Mouse (Mus musculus) brain, embryonic 14.5 days (tissue): ENCODE measurements around the gene Elmo1.

Experiments
- CTCF ChIP-seq: fragments of 200-500 bp; IDR thresholded peaks from 2 replicates; pipeline ENCODE4 v1.5.1; 2012; ENCODE audit warnings: inconsistent platforms, mild to moderate bottlenecking, moderate library complexity, borderline replicate concordance; ENCODE audit not compliant: insufficient read depth, insufficient read length; ENCODE audit errors: extremely low read depth
- POLR2A ChIP-seq: fragments of 200-500 bp; IDR thresholded peaks from 2 replicates; pipeline ENCODE4 v1.6.1; 2012; ENCODE audit warnings: mild to moderate bottlenecking, inconsistent platforms, borderline replicate concordance; ENCODE audit not compliant: poor library complexity, insufficient read depth, insufficient read length, severe bottlenecking; ENCODE audit errors: extremely low read depth

DNA sequence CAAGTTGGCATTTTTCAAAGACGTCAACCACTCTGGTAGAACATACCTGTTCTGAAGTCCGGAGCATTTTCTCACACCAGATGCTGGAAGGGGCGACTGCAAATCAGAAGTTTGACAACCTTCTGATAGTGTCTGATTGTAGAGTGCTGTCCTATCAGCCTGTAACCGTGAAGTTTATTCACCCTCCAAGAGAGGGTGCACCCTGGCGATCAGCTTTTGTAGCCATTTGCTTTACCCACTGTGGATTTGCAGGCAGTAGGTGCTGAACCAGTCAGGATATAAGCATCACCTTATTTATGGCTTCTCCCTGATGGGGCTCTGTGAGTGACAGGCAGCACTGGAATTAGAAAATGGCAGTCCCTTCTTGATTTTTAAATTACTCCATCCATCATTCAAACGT, 537.4 kb downstream of the Elmo1 start:
- TF ChIP-seq CTCF (no peak), POLR2A (no peak)
